Mouse (Mus musculus): ENCODE measurements around the gene Arhgap15.

DNA sequence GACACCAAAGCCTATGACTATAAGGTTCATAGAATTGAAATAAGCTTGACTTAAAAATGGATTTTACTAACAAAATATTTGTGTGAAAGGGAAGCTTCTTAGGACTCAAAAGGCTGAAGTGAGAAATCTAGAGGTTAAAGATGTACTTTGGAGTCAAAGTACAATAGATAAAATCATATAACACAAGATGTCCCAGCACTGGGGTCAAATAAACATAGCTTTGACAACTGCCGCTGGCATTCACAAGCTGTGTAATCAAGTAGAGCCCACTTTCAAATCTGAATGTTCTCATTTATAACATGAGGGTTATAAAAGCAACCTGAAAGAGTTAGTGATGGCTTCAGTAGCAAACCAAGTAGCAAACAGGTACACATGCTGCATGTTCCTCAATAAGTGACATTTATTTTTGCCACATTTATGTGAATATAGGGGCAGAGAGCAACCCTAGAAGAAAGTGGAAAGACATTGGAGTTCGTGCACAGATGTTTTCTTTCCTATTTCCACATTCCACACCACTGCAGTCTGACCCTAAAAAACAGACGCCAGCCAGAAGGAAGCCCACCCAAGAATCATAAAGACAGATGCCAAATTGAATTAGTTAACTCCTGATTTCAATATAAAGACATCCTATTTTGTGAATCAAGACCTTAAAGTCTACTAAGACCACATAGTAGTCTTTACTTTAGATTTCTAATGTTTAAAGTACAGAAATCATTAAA is 653.2 kb downstream of the Arhgap15 start:
- no peak for TF ChIP-seq CTCF (IDR thresholded peaks at IDR 0.05; ENCODE audit: low read depth, low read length)
- TF ChIP-seq POLR2AphosphoS5 (IDR thresholded peaks at IDR 0.05; ENCODE audit: insufficient replicate concordance, low read depth, low read length) = no peak
- no peak for TF ChIP-seq GATA1 (IDR thresholded peaks at IDR 0.05; ENCODE audit: borderline replicate concordance, low read length)
- TF ChIP-seq TAL1 (conservative IDR thresholded peaks at IDR 0.05; ENCODE audit: low read depth, low read length) = no peak
- no peak for TF ChIP-seq GATA2 (IDR thresholded peaks at IDR 0.05; ENCODE audit: borderline replicate concordance, low read depth, low read length)

Data from G1E (cell line).